Mouse (Mus musculus): ENCODE results near the gene Gm21028. TPM values are rescaled to one million over a fixed set of nuclear protein-coding genes. Genes with fewer than 3 reads are reported as not detected.

The Gm21028 gene
- not detected for total RNA-seq (2023)

GRCm38 (mm10) chr7:42578488-42578887 is at the start of gene Gm21028:
Gm21028 (minus strand) TSS chr7:42578588.

GRCm38 (mm10) chr7:42592413-42592812 is 14.0 kb upstream of the Gm21028 start, which contains the start of gene Zfp977:
Zfp977 (minus strand) TSS chr7:42592547.

Other genes starting within 250 kb of the Gm21028 start
- gene 4933421I07Rik, start 130.5 kb downstream of the Gm21028 start, total RNA-seq (2023) = not detected
- 10 to 100 TPM; 16.9 to 21.0 TPM for gene Zfp141, start 72.8 kb downstream of the Gm21028 start, total RNA-seq (2023)
- not detected for gene Zfp977, start 14.0 kb upstream of the Gm21028 start, total RNA-seq (2023)
- gene Zfp976, start 64.0 kb upstream of the Gm21028 start, total RNA-seq (2023) = under 1 TPM; 0.64 to 0.86 TPM
- 1 to 10 TPM; 1.3 to 1.7 TPM for gene Zfp975, start 114.2 kb upstream of the Gm21028 start, total RNA-seq (2023)
- gene Gm17067, start 148.4 kb upstream of the Gm21028 start, total RNA-seq (2023) = not detected
- gene Vmn2r62, start 214.9 kb upstream of the Gm21028 start, total RNA-seq (2023) = not detected

All from neutrophil, adult 59 days (primary cell).